Mouse (Mus musculus) heart, postnatal 36 days (tissue): ENCODE measurements at regions not wholly inside any gene's neighbourhood (a gene's known extent, or its start where the extent isn't known, plus 50 kb on each side); places are given as distances from the start of the nearest gene placed in this dataset.

Experiments
- DNase-seq, 2 experiments: peaks; one replicate each; pipeline ENCODE4 v3.0.0; 2021 to 2022
- intact Hi-C: fragments of 180-260 bp; cut with DNase I; formaldehyde crosslinking; loops from one replicate; pipeline ENCODE4 v1.15.1; 2025

DNA sequence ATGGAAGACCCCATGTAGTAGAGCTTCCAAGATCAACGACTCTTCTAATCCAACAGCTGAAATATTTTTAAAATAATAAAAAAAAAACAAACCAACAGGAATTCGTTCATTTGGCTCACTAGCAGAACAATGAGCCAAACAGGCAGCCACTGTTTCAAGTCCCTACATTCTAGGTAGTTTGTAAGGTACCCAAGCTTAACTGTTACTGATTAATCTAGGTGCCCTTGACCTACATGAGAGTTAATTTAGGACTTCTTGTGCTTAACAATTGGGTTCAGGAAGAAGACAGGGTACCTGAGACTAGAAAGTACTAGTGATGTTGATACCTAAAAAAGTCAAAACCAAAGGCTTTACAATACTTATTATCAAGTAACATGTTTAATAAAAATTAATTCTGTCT lies 381.2 kb upstream of the Jag1 start:
- intact Hi-C loops = no loop called here
- no peak for DNase-seq

DNA sequence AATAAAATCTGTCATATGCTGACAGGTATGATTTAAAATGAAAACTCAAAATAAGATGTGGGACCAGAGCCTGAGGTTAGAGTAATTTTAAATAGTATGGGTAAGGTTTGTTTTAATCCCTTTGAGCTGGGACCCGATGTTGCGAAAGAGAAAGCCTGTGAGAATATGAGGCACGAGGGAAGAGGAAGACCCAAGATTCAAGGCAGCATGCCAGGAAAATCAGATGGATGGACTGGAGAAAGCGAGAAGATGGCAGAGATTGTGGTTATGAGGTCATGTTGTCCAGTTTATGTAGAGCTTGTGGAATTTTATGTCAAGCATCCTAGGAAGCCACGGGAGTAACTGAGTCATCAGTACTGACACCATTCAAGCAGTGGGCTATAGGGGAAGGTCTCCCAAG lies 377.2 kb upstream of the Jag1 start:
- DNase-seq = no peak
- intact Hi-C loops = no loop called here

DNA sequence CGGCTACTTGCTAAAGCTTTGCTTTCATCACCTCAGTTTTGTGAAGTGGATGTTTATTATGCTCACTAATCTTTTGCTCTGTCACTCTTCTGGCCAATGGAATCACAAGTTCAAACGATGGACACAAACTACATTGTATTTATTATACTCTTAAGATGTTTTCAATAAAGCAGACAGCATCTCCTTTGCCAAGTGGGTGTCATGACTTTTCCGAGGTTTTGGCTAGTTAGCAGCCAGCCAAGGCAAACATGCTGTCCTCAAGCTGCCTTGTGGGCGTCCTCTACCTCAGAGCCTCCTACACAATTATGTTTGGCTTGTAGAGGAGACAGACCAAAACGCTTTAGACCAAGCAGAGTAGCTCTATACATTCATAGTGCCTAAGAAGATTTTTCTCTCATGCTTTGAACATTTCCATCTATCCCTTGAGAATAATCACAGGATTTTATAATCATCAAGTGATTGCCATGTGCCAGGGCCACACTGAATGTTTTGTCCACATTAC lies 372.8 kb upstream of the Jag1 start:
- DNase-seq = peak in 1 of 2 experiments; percentile 7
- intact Hi-C loops = no loop called here

DNA sequence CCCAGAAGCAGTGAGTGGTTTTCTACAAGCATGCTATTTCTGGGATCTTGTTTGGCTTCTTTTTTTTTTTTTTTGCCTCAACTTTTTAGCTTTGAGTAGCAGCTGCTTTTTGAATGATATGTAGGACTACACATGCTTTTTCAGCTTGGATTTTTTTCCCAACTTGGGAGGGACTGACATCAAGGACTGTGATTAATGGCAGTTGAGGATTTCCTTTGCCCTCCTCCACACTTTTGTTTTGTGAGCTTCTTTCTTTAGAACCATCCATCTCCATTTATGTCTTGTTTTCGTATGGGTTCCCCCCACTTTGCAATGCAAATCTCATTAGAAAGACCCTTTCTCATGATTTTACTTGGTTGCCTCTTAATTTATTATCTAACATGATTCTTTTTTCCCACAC lies 352.3 kb upstream of the Jag1 start:
- intact Hi-C loops = no loop called here

DNA sequence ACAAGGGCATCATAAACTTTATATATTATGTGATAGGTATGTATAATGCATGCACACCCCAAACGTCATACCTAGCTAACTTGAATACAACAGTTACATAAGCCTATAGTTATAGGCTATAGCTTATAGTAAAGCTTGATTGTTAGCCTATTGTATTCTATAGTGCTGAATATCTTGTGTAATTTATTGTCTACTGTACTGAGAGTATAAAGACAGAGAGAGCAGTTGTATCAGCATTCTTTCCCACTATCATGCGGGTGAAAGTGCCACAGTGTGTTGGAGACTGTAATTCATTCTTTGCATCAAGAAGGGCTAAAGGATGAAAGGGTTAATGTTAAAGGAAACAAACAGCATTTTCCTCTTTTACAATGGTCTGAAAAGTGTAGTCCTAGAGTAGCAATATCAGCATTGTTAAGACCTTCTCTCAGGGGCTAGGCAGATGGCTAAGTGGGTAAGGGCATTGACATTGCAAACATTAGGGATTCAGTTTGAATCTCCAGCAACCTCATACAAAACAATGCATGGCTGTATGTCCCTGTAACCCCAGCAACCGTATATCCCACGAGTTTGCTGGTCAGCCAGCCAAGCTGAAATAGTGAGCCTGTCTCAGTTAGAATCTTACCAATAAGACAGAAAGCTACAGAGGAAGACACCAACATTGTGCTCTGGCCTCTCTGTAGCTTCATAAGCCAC lies 340.8 kb upstream of the Jag1 start:
- DNase-seq = no peak
- intact Hi-C loops = no loop called here

More for the DNA sequence above, 352.3 kb upstream of the Jag1 start:
- DNase-seq = no peak

DNA sequence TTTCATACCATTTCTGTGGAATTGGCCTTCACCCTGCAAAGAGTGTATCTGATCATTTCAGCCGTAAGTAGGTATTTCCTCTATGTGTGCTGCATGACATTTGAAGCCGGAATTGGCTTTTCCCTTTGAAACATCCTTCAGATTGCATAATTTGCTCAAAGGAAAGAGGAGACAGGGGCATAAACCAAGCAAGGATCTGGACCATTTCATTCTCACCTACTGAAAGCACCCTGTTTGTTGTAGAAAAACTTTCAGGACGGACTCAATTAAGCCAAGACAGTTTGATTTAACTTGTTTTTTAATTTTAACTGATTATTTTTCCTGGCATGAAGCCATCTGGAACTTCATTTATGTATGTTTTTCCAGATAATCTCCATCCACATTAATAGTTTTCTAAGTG lies 340.0 kb upstream of the Jag1 start:
- DNase-seq = no peak
- intact Hi-C loops = no loop called here

DNA sequence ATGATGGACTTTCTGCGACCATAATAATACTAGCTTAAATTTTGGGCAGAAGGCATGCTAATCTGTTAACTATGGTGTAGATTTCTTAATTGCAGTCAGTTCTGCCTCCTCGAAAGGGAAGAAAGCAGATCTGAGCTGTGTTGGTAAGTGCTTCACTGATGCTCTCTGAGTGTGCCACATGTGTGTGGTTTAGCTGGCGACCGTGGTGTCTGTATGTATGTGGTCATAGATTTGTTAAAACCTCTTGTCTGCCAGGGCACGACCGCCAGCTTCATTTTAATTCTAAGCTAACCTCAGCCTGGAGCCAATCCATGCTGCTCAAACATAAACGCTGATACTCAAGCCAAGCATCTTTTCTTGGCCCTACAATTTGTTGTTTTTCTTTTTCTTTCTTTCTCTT lies 330.5 kb upstream of the Jag1 start:
- no peak for DNase-seq

DNA sequence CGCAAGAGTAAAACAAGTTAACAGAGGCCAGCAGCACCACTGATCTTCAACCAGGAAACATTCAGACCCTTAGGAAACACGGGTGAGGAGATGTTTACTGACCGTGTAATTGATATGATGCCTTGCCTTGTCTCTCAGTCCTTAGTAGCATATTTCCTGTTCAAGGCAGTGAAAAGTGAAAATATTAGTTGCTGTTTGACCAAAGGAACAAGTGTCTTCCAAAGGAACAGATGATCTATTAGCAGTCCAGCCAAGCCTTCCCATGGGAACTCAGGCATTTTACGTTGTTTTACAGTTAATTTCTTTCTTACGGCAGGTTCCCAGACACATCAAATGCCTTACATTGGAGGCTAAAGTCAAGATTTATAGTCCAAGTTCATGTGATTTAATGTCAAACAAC lies 321.3 kb upstream of the Jag1 start:
- DNase-seq = no peak
- intact Hi-C loops = loop anchor here (5.0 kb wide), 1 partner anchor 155 kb away; no protein-coding TSS in a partner anchor

More for the DNA sequence above, 330.5 kb upstream of the Jag1 start:
- intact Hi-C loops = no loop called here

DNA sequence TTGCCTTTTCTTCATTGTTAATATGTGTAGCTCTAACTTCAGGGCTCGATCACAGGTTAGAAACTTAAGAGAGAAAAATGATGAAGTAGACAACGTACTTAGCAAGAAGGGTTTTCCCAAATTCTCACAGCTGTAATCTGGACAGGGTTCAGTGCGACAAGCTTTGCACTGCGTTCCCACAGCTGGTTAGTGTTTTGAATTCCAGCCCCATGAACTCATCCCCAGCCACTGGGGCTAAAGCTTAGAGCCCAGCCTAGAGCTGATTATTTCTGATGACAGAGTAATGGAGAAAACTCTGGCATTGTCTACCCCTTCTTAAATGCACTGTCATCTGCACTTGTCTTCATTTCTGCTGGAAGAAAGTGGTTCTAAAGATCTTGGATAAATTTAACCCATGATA lies 319.7 kb upstream of the Jag1 start:
- DNase-seq = peak; percentile 15 to 25
- intact Hi-C loops = loop anchor here (5.0 kb wide), 1 partner anchor 156 kb away; no protein-coding TSS in a partner anchor

DNA sequence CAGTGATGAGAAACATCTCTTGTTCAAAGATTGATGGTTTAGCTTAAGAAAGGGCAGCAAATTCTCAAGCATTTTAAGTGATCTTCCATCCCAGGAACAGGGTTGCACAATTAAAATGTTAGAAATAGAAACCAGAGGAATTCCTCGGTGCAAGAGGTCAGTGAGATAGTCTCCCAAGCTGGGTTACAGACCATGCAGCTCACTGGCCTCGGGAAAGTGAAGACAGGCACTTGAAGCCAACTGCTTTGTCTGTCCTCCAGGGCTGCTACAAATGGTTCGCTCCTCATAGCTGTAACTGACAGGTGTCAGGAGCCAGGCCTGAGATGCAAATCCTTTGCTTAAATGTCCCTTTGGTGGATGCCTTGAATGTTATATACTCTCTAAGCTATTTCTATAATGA lies 306.2 kb upstream of the Jag1 start:
- intact Hi-C loops = no loop called here
- DNase-seq = no peak

DNA sequence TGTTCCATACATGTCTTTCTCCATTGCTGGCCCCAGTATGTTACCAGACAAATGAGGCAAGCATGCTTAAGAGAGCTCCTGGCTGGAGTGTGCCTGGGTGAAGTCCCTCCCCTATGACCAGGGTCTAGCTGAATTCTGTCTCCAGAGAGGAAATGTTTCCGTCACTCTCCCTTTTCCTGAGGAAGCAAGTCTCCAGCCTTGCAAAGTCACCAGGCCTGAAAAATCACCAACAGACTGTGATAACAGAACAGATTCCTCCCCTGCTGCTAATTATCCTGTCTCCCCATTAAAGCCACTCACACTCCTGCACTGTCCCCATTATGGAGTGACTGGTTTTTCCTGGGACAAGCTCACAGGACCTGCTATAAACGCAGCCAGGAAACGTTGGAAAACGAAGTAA lies 303.2 kb upstream of the Jag1 start:
- DNase-seq = peak; percentile 13
- intact Hi-C loops = no loop called here

DNA sequence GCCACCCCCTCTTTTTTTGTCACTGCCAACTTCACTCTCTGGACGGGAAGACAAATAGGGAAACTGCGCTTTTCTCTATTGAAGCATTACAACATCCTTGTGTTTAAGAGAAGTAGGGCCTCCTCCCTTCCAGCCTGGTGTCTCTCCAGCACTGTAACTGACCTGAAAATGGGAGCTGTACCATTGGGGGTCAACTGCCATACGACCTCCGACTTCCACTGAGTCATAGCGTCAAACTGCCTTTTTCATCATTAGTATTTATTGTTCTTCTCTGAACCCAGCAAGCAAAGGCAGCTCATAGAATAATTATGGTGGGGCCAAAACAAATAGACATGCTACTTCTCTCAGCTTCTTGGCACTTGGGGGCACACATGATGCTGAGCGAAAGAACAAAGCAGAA lies 301.2 kb upstream of the Jag1 start:
- intact Hi-C loops = no loop called here
- DNase-seq = no peak

DNA sequence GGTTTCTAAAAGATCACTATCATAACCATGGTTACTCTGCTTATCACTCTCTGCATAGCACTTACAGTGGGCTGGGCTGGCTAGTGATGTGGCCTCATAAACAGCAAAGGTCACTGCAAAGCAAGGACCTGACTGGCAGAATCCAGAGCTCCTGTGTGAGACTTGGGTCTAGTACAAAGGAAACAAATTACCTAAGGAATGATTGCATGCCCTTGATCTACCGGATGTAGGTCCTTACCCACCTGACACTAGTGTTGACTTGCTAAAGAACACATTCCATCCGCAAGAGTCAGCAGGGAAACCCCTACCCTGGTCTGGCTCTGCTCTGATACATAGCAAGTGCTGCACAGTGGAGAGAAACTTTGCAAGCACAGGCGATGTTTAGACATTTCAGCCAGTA lies 297.0 kb upstream of the Jag1 start:
- intact Hi-C loops = no loop called here

DNA sequence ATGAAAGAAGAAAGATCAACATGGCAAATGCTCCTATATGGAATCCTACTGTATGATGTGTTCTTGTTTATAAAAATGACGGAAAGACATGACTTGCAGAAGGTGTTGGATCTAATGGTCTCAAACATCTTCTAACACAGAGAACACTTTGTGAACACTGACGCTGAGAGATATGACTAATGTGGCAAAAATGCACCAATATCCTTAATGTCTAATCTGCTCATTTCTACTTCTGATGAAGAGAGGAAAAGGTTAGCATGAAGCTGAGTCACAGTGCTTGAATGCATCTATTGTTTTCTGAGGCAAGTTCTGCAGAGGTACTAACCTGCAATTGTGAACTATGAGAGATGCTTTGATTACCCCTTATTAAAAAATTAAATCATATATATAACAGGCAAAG lies 293.2 kb upstream of the Jag1 start:
- no peak for DNase-seq
- intact Hi-C loops = no loop called here

More for the DNA sequence above, 297.0 kb upstream of the Jag1 start:
- DNase-seq = no peak

DNA sequence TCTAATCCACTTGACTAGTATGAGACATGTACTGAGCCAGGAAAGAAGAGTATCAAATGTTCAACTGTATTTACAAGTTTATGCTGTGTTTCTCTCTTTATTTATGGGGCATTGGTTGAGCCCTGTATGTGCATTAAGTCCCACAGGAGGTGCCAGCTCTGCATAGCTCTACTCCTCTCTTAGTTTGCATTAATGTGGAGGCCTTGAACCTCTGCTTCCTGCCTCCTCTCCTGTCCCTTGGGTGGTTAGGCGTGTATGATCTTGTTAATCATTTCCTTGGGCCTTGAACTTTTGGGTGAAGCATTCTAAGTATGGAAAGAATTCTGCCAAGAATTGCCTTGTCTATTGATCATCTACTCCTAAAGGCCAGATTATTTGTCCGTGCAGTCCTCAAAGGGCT lies 291.9 kb upstream of the Jag1 start:
- intact Hi-C loops = no loop called here
- no peak for DNase-seq

DNA sequence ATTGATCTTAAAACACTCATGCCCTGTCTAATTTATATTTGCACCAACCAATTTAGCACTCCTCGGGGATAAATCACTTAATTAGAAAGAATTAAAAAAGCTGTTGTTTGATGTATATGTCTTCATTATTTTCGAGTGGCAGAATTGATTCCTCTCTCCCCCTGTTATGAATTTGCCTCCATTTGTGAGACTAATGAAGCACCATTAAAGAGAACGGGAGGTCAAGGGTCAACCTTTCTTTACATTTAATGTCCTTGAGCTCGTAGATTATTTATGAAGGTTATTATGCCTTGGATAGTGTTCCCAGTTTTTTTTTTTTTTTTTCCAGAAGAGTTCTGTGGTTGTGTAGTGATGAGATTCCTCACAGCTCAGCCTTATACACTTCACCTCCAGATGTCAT lies 277.0 kb upstream of the Jag1 start:
- intact Hi-C loops = no loop called here
- no peak for DNase-seq

DNA sequence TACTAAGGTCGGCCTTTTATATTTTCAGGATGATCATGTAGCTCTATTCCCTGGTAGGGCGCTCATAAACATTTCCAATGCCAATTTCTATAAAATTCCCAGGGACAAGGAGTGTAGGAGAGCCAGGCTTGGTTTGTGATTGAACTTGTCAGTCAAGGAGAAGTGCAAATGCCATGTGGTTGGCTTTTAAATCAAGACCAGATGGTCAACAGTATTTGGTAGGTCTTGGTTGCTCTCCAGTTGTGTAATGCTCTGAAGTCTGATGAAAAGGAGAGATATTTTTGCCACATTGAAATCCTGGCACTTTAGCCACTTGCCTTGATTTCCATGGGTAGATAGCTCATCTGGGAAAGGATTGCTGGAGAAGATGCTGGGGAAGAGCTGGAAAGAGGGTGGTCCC lies 263.4 kb upstream of the Jag1 start:
- intact Hi-C loops = no loop called here
- DNase-seq = no peak

DNA sequence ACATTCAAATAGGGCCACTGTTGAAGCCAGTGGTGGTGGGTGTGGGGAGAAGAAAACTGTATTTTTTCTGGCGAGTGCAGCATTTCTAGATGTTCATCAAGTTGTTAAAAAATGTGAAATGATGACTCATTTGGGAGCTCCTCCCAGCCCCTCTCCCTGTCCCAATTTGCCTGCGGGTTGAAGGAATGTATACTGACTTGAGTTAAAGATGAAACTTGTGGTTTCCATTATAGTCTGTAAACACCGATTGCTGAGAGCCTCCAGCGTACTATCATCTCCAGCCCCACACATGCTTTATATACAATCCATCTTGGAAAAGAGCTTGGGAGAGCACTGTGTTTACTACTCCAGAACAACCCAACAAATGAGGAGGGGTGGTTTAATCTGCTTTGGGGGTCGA lies 258.9 kb upstream of the Jag1 start:
- no peak for DNase-seq
- intact Hi-C loops = no loop called here

DNA sequence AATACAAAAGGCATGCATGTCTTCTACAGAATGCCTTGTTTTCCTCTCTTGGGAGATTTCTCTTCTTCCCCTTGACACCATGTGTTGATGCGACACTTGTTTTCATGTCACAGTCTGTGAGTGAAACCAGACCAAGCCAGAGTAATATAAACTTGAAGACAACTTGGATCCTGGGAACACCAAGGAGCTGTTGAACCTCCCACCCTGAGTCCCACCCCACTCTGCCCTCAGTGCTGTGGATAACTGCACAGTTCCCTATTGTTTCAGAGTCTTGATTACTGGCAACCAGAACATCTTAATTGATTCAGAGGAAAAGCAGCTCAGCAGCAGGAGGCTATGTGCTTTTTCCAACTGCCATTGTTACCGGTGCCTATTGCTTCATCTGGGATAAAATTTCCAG lies 254.6 kb upstream of the Jag1 start:
- DNase-seq = no peak
- intact Hi-C loops = no loop called here

DNA sequence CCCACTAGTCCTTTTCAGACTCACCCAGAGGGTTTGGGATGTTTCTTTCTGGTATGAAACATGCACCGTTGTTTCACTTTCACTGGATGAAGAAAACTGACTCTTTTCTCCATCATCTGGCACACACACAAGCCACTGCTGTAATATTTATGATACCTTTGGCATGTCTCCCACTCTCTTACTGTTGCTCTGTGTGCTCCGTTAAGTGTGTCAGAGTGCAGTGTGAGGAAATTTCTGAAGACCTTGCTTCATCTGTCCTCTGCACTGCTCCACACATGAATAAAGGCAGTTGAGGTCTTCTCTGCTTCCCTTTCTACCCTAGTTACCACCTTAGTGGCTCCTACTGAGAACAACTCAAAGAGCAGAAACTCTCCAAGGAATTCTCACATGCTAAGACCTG lies 246.6 kb upstream of the Jag1 start:
- no peak for DNase-seq
- intact Hi-C loops = no loop called here

DNA sequence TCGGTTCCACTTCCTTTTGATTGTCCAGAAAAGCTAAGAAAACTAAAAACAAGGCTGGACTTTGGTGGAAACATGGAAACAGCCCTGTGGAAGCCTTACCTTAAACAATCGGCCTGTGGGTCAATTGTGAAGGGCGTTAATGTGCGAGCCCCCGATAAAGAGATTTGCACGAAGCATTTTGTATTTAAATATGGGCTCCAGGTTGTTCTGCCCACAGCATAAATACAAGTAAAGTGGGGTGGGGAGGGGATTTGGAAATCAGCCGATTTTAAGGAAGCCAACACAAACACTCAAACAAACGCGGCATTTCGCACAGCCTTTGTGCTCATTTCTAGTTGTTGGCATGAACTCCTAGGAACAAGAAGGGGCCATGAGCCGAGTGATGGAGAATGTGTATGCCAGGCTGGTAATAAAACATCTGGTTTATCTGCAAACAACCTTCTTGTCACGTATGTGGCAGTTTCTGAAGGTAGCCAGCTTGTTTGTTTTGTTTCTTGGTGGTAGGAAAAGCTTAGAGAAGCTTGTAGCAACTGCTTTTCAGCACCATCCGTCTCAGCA lies 240.8 kb upstream of the Jag1 start:
- intact Hi-C loops = no loop called here
- peak in 1 of 2 experiments; percentile 4 for DNase-seq

DNA sequence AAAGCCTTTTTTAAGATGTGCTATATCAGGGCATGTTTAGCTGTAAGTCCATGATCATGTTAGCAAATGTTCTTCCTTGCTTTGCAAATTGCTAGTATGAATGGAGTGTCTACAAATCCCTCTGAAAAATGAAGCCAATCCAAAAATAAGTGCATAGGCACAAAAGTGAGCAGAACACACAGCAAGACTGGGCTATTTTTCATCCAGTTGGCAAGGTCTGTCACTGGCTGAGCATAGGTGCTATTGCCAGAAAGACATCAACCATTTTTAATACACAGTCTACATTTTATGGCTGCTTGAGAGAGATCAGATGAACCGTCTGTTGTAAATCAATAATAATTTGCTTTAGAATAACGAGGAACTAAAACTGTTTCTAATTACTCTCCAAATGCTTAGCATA lies 227.3 kb upstream of the Jag1 start:
- no peak for DNase-seq
- intact Hi-C loops = no loop called here

DNA sequence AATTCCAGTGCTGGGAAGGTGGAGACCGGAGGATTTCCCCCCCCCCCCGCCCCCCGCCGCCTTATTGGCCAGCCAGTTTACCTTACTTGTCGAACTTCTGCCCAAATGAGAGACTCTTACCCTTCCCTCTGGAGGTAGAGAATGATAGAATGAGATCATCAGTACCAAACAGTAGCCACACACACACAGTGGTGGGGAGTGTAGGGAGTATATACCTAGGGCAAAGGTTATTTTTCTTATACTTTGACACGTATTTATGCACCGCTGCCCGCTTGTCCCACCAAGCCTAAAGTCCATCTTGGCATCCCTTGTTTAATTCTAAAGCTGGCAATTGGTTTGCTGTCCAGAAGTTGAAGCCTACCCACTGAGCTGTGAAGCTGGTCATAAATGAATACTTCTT lies 213.6 kb upstream of the Jag1 start:
- intact Hi-C loops = no loop called here
- DNase-seq = no peak
